Mouse (Mus musculus) heart, embryonic 10.5 days (tissue): ENCODE results near the gene Inafm1. TPM values are rescaled to one million over a fixed set of nuclear protein-coding genes. Genes with fewer than 3 reads are reported as not detected.

ENCODE experiments used
- DNase-seq: peaks from one replicate; pipeline ENCODE4 v3.0.0-alpha.2; 2017; ENCODE audit warnings: low spot score
- H3K27ac ChIP-seq: fragments of 300-500 bp; sonication (generic); 2 replicates; pipeline ENCODE4 v1.5.1; 2016; ENCODE audit warnings: mild to moderate bottlenecking
- H3K27me3 ChIP-seq: fragments of 300-500 bp; sonication (generic); 2 replicates; pipeline ENCODE4 v1.6.1; 2016; ENCODE audit warnings: mild to moderate bottlenecking; ENCODE audit not compliant: poor library complexity, insufficient read depth, severe bottlenecking
- H3K36me3 ChIP-seq: fragments of 300-500 bp; sonication (generic); 2 replicates; pipeline ENCODE4 v1.6.1; 2016; ENCODE audit warnings: mild to moderate bottlenecking, moderate library complexity
- H3K4me1 ChIP-seq: fragments of 300-500 bp; sonication (generic); 2 replicates; pipeline ENCODE4 v1.6.1; 2016; ENCODE audit warnings: mild to moderate bottlenecking
- H3K4me3 ChIP-seq: fragments of 300-500 bp; sonication (generic); 2 replicates; pipeline ENCODE4 v1.5.1; 2016; ENCODE audit warnings: mild to moderate bottlenecking, moderate library complexity
- H3K9me3 ChIP-seq: fragments of 300-500 bp; sonication (generic); 2 replicates; pipeline ENCODE4 v1.6.1; 2016; ENCODE audit warnings: mild to moderate bottlenecking, moderate library complexity
- WGBS: fragments of 180-500 bp; shearing (Covaris S2); methylation state at CpG from one replicate; pipeline ENCODE4 v1.1.7; 2016; 5-methylcytosine and 5-hydroxymethylcytosine counted together
- polyA plus RNA-seq: library from polyadenylated mRNA; unstranded; fragments of >200 nt; fragmentation: Nextera tagmentation; extraction: Ambion mirVana; gene quantifications from 2 replicates; pipeline ENCODE4 v1.2.1, GENCODE M21; 2016

Inafm1 gene
- 6.2 and 10.0 TPM in 2 replicates for polyA plus RNA-seq

GRCm38 (mm10) chr7:16273081-16273765 is at the start of gene Inafm1:
TSS of gene Inafm1 (minus strand) at chr7:16273617.
- H3K27me3 ChIP-seq: peaks cover 16% of the 10 kb centered on the region; the same call in 1 of the 2 replicates
- H3K4me1 ChIP-seq: peaks cover 28% of the 10 kb centered on the region
- H3K27ac ChIP-seq: peak within 1 kb of the TSS; percentile 93
- peak; percentile 98 for DNase-seq
- peaks cover 34% of the 10 kb centered on the region for H3K36me3 ChIP-seq
- peak within 1 kb of the TSS; percentile 79 for H3K4me3 ChIP-seq
- WGBS: 1% methylated on average over 40 of the region's 49 CpGs
- no peaks in the 10 kb centered on the region for H3K9me3 ChIP-seq

DNA sequence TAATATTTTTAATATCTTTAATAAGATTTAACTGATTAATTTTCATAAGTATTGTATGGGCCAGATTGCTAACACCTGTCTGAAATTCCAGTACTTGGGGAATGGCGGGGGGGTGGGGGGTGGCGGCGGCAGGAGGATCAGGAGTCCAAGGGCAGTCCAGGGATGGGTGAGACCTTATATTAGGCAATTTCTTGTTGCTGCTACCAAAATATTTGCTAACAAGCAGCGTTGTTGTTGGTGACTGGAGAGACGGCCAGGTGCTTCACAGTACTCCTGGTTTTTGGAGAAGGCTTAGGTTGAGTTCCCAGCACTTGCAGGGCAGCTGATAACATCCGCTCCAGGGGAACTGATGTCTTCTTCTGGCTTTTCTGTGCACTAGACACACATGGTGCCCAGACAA is 47.1 kb upstream of the Inafm1 start:
- WGBS: 88% methylated on average over 6 of the region's 6 CpGs
- Histone ChIP-seq H3K27me3 (no peaks in the 10 kb centered on the region), H3K36me3 (peaks cover 28% of the 10 kb centered on the region), H3K27ac (no peak overlapping the region), H3K9me3 (no peaks in the 10 kb centered on the region), H3K4me3 (no peak overlapping the region), H3K4me1 (0 out of 2 replicates have a peak, but pooled peaks cover 7% of the 10 kb centered on the region)
- DNase-seq: no peak

DNA sequence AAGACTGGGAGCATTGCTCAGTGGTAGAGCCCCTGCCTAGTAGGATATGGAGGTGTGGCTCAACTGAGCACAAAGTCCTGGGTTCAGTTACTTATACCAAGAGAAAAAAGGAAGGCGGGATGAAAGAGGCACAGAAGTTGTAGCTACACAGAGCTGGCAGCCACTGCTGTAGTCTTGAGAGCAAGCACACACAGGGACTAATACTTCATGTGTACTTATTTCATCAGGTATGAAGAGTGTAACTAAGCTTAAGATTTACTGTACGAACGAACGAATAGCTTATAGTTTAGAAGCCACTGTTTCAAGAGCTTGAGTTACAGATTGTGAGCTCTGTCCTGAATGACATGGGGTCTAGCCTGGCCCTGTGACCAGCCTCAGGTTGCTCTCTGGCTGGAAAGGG is 45.8 kb upstream of the Inafm1 start:
- Histone ChIP-seq H3K4me3 (no peak overlapping the region), H3K36me3 (peaks cover 18% of the 10 kb centered on the region), H3K4me1 (peaks cover 20% of the 10 kb centered on the region), H3K27me3 (no peaks in the 10 kb centered on the region), H3K9me3 (no peaks in the 10 kb centered on the region), H3K27ac (no peak overlapping the region)
- 95% methylated on average over 4 of the region's 4 CpGs for WGBS
- DNase-seq: no peak

DNA sequence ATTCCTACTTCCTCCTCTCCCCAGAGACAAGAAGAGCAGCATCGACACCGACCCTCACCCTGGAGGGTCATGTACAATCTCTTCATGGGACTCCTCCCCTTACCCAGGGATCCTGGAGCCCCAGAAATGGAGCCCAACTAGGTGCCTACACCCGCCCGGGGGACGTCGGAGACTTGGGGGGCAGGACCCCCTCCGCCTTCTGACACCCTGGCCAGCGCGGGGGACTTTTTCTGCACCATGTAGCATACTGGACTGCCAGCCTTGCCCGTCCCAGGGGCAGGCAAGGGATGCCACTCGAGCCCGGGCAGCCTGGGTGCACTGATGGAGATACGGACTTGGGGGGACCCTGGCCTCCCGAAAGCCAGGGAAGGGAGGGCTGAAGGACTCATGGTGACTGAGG is 43.7 kb upstream of the Inafm1 start:
- H3K27me3 ChIP-seq: no peaks in the 10 kb centered on the region
- no peak overlapping the region for H3K4me3 ChIP-seq
- H3K9me3 ChIP-seq: no peaks in the 10 kb centered on the region
- peaks cover 41% of the 10 kb centered on the region for H3K4me1 ChIP-seq
- DNase-seq: peak; percentile 59
- peaks cover 18% of the 10 kb centered on the region for H3K36me3 ChIP-seq
- WGBS: 70% methylated on average over 14 of the region's 14 CpGs
- H3K27ac ChIP-seq: 0 out of 2 replicates have a peak overlapping the region, but pooled peaks have one; percentile 13

- no peak for DNase-seq
- Histone ChIP-seq H3K4me3 (no peak overlapping the region), H3K27me3 (no peaks in the 10 kb centered on the region), H3K4me1 (peaks cover 59% of the 10 kb centered on the region), H3K36me3 (peaks cover 15% of the 10 kb centered on the region), H3K27ac (no peak overlapping the region), H3K9me3 (no peaks in the 10 kb centered on the region)
- WGBS: 41% methylated on average over 4 of the region's 4 CpGs
Measured at GRCm38 (mm10) chr7:16315222-16315759, 41.9 kb upstream of the Inafm1 start.

- Histone ChIP-seq H3K36me3 (peaks cover 15% of the 10 kb centered on the region), H3K4me3 (peak overlapping the region; percentile 94), H3K4me1 (peaks cover 69% of the 10 kb centered on the region), H3K27ac (peak overlapping the region; percentile 98), H3K9me3 (no peaks in the 10 kb centered on the region), H3K27me3 (no peaks in the 10 kb centered on the region)
- 9% methylated on average over 13 of the region's 13 CpGs for WGBS
- peak; percentile 88 for DNase-seq
Measured at GRCm38 (mm10) chr7:16314221-16314775, 40.9 kb upstream of the Inafm1 start.

- no peaks in the 10 kb centered on the region for H3K9me3 ChIP-seq
- under 1% methylated on average over 46 of the region's 66 CpGs for WGBS
- H3K4me1 ChIP-seq: peaks cover 75% of the 10 kb centered on the region
- peak overlapping the region; percentile 94 for H3K4me3 ChIP-seq
- no peaks in the 10 kb centered on the region for H3K27me3 ChIP-seq
- H3K36me3 ChIP-seq: peaks cover 15% of the 10 kb centered on the region
- H3K27ac ChIP-seq: peak overlapping the region; percentile 98
- DNase-seq: peak; percentile 85
Measured at GRCm38 (mm10) chr7:16313481-16314220, 40.2 kb upstream of the Inafm1 start.

DNA sequence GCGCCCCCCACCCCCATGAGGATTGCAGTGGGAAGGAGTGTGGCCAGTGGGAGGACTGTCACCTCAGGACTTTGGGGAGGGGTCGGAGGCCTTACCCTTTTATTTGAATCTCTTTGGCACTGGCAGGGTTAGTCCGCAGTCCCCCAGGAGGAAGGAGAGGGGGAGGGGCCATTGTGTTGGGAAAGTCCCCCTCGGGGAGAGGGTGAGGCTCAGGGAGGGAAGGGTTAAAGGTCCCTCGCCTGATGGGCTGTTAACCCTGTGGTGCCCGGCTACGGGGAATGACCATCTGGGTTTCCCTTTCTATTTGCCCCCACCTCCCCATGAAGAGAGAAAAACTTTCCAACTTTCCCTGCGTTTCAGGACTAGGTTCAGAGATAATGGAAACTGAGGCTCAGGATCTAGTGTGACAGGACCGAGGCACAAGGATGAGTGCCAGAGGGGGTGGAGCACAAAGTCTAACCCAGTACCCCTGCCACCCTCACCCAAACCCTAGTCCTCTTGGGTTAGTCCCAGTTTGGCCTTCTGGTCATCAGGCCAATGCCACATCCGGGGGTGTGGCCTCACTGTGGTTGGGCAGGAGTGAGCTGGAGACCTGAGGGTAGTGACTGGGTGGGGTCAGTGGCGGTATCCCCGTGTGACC is 39.4 kb upstream of the Inafm1 start:
- Histone ChIP-seq H3K27me3 (no peaks in the 10 kb centered on the region), H3K27ac (peak overlapping the region; percentile 98), H3K36me3 (peaks cover 15% of the 10 kb centered on the region), H3K4me1 (peaks cover 79% of the 10 kb centered on the region), H3K4me3 (peak overlapping the region; percentile 94), H3K9me3 (no peaks in the 10 kb centered on the region)
- 2% methylated on average over 12 of the region's 12 CpGs for WGBS
- peak; percentile 87 for DNase-seq

DNA sequence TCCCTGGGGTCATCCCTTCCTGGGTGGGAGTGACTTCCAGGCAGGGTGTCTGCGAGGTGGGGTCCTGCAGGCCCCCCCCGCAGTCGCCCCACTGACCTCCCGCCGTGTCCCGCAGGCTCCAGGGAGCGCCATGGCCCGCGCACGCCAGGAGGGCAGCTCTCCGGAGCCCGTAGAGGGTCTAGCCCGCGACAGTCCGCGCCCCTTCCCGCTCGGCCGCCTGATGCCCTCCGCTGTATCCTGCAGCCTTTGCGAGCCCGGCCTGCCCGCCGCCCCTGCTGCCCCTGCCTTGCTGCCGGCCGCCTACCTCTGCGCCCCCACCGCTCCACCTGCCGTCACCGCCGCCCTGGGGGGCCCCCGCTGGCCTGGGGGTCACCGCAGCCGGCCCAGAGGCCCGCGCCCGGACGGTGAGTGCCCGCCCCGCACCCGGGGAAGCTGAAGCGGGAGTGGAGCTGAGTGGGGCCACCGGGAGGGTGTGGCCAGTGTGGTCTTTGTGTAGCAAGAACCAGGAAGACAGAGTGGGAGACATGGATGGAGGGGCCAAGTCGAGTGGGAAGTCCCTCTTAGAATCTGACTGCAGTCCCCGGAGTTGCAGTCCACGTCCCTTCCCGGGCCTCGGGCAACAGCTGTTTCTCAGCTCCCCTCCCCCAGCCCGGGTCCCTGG is 38.7 kb upstream of the Inafm1 start:
- peak overlapping the region; percentile 94 for H3K4me3 ChIP-seq
- peak; percentile 79 for DNase-seq
- WGBS: under 1% methylated on average over 49 of the region's 49 CpGs
- no peaks in the 10 kb centered on the region for H3K27me3 ChIP-seq
- H3K27ac ChIP-seq: peak overlapping the region; percentile 98
- peaks cover 8% of the 10 kb centered on the region for H3K36me3 ChIP-seq
- H3K9me3 ChIP-seq: no peaks in the 10 kb centered on the region
- H3K4me1 ChIP-seq: peaks cover 76% of the 10 kb centered on the region

DNA sequence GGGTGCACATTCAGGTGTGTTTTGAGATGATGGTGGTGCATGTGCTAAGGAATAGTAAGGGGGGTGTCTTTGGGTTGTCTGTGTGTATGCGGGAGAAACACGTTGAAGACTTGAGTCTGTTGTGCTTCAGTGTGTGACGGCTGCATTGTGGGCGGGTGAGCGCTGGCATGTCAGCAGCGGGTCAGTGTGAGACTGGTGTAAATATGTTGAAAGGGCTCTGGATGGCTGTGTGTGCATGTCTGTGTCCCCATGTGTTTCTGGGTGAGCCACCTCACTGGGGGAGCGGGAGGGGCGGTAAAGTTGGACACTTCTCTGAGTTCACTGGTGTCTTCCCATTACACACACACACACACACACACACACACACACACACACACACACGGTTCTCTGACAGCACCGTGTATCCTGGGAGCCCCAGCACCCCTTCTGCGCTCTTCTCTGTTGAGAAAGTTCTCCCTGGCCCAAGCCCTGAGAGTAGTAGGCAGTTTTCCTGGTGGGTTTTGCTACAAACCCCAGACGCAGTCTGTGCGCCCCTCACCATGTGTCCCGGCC is 38.1 kb upstream of the Inafm1 start:
- H3K36me3 ChIP-seq: peaks cover 2% of the 10 kb centered on the region; the same call in 1 of the 2 replicates
- no peaks in the 10 kb centered on the region for H3K9me3 ChIP-seq
- DNase-seq: no peak
- H3K4me1 ChIP-seq: peaks cover 74% of the 10 kb centered on the region
- H3K4me3 ChIP-seq: peak overlapping the region; percentile 94
- WGBS: 2% methylated on average over 13 of the region's 14 CpGs
- no peaks in the 10 kb centered on the region for H3K27me3 ChIP-seq
- peak overlapping the region; percentile 98 for H3K27ac ChIP-seq

DNA sequence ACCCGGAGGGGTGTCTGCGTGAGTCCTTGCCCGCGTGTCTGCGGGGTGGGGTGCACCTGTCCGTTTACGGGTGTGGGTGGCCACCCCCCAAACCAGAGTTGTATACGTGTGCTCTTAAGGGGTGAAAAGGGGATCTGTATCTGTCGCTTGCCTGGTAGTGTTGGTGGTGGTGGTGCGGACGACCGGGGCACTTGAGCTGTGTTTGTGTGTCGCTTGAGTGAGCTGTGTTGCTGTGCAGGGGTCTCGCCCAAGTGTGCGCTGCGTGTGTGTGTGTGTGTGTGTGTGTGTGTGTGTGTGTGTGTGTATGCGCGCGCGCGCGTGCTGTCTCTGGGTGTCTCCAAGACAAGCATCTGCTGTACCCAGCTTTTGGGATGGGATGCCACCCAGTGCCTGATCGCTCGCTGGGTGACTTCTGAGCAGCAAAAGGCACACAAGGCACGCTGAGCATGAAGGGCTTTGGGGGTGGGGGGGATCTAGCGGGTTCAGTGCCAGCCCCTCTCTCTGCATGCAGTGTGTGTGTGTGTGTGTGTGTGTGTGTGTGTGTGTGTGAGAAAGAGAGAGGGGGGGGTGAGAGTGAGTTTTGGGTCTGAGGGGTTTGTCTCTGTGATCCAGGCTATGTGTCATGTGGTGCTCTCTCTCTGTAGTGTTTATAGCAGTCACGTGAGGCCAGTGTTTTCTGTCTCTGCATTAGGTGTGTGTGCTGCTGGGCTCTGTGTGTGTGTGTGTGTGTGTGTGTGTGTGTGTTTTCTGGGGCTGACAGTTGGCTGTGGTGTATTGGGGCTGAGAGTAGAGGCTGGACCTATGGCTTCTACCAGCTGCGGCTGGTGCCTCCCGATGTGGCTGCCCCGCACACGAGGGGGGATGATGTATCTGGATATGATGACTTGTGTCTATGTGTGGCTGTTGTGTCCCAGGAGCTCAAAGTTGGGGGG is 37.4 kb upstream of the Inafm1 start:
- Histone ChIP-seq H3K27me3 (no peaks in the 10 kb centered on the region), H3K36me3 (no peaks in the 10 kb centered on the region), H3K4me3 (peak overlapping the region; percentile 94), H3K9me3 (no peaks in the 10 kb centered on the region), H3K27ac (peak overlapping the region; percentile 98), H3K4me1 (peaks cover 74% of the 10 kb centered on the region)
- under 1% methylated on average over 31 of the region's 31 CpGs for WGBS
- DNase-seq: peak; percentile 77
